Mouse (Mus musculus): ENCODE data around the gene Sipa1l1. TPM values are rescaled to one million over a fixed set of nuclear protein-coding genes. Genes with fewer than 3 reads are reported as not detected.

Sipa1l1 gene
- total RNA-seq, 2 experiments from 2014 or later: 140 to 146 TPM

DNA sequence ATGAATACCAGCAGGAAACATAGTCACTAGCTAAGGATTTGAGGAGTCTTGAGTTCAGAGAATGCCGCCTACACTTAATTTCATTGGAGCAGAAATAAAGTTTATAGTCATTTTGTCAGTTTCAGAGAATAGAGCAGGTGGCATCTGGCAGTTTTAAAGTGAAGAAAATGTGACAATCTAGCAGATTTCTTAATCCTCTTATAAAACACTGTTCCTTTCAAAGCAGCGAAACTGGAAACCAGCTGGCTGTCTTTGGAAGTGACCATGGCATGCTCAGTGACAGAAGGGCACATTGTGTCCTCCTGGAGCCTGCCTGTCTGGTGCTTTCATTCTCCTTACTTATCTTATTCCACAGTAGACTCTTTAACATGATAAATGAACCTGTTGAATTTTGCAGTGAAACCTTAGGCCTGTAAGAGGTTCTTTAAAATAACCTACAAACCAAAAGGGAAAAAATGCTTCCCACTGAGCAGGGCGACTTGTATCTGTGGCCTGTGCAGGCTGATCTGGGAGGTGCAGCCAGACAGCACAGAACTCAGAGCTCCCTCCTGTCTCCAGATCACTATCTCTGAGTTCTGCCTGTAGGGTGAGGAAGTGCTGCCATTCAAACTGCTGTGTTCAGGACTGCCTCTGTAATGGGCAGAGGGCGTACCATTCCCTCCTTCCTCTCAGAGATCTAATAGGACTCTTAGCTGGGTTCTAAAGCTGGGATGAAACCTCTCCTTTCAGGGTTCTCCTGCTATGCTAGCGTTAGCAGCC, 200.5 kb downstream of the Sipa1l1 start:
- no peak for DNase-seq (ENCODE audit: low spot score in 2 of 2)

DNA sequence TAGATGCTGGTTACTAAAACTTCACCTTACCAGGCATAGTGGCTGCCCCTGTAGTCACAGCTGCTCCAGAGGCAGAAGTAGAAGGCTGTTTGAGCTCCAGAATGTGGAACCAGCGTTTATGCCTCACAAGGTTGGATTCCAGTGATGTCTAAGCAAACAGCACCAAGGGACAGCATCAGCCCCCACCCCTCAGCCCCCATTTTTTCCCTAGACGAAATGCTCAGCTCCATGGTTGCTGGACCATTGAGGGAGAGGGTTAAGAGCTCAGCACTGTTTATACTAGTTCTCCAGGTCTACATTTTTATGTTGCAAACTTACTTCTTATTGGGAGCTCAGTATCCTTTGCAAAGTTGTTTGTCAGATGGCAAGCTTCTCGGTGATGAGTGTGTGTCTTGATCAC, 202.1 kb downstream of the Sipa1l1 start:
- no peak for DNase-seq (ENCODE audit: low spot score in 2 of 2)

DNA sequence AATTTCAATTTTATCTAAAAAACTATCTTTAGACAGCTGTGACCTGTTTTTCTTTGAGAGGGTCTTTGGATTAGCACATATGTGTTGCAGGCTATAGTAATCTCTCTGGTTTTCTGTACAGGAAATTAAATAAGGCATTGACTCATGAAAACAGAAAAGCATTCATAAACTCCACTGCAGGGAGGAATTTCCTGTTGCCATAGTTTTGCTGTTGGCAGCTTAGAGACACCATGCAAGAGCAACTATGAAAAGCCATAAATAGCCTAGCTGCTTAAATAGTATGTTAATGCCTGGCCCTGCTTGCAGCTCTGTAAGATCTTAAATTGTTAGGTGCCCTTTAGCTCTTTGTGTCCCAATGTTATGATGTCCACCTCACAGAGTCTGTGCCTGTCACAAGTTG, 204.9 kb downstream of the Sipa1l1 start:
- no peak for DNase-seq (ENCODE audit: low spot score in 2 of 2)

DNA sequence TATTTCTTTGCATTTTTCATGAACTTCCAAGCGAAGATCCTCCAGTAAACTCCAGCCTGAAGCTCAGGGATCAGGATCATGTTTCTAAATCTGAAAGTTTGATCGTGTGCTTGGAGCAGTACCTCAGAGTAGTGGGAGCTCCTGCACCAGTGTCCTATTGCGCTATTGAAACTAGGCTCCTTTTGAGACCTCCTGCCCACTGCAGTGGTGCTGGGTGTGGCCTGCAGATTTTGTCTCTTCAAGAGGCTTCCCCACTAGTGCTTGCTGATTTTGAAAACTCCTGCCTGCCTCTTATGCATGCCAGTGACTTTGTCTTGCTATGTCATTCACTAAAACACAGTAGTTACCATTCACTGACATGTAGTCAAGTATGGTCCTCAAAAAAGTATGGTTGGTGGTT, 213.8 kb downstream of the Sipa1l1 start:
- no peak for DNase-seq (ENCODE audit: low spot score in 2 of 2)

DNA sequence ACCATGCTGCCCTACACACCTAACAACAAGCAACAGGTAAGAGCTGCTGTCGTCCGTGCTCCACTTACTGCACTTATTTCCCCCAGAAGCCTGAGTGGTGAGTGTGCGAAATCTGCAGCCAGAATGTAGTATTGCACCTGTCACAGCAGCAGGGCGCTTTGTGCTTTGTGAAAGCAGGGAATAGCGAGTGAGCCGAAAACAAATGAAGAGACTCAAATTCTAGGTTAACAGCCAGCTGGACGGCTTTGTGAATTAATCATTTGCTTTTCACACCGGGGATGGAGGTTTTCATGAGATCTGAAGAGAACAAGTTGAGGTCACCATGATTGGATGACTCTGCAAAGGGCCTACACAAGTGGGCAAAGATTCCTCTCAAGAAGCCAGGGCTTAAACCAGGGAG, 215.6 kb downstream of the Sipa1l1 start:
- no peak for DNase-seq (ENCODE audit: low spot score in 2 of 2)

DNA sequence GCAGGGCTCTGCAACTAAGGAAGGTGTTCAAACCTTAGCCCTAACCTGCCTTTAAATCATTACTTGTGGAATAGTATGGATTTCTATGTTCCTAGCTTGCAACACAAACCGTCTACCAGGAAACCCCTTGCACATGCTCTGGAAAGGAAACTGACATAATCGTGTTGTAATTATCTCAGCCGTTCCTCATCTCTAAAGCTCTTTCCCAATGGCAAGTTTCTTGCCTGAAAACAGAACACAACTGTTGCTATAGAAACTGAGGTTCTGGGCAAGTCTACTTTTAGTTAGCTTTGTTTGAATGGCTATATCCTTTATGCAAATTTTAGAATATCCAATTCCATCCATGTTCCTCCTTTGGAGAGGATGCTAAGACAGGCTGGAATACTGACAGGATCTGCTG, 217.9 kb downstream of the Sipa1l1 start:
- no peak for DNase-seq (ENCODE audit: low spot score in 2 of 2)

DNA sequence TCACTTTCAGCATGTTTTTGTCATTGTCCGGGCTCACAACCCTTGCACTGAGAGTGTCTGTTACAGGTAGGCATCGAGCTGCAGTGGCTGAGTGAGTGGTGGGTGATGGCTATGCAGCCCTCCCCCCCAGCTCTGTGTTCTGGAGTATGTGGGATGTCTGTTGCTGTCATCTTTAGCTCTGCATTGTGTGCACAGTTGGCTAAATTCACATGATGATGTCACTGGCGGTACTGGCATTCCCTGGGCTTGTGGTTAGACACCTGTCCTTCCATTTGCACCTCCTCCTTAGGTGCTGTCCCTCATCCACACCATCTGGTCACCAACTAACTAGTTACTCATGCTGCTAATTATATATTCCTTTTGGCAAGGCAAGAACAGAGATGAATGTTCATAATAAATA, 218.5 kb downstream of the Sipa1l1 start:
- DNase-seq (ENCODE audit: low spot score in 2 of 2): peak in 1 of 2 experiments; percentile 52

DNA sequence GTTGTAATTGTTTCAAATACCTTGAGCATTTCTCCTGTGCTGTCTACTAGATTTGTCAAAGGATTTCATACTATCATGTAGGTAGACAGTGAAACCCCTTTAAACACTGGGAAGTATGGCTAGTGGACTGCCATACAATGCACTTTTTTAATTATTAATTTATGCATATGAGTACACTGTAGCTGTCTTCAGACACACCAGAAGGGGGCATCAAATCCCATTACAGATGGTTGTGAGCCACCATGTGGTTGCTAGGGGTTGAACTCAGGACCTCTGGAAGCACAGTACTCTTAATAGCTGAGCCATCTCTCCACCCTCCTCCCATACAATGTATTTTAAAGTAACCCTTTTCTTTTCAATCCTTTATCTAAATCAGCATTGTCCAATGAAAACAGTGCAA, 219.0 kb downstream of the Sipa1l1 start:
- no peak for DNase-seq (ENCODE audit: low spot score in 2 of 2)

DNA sequence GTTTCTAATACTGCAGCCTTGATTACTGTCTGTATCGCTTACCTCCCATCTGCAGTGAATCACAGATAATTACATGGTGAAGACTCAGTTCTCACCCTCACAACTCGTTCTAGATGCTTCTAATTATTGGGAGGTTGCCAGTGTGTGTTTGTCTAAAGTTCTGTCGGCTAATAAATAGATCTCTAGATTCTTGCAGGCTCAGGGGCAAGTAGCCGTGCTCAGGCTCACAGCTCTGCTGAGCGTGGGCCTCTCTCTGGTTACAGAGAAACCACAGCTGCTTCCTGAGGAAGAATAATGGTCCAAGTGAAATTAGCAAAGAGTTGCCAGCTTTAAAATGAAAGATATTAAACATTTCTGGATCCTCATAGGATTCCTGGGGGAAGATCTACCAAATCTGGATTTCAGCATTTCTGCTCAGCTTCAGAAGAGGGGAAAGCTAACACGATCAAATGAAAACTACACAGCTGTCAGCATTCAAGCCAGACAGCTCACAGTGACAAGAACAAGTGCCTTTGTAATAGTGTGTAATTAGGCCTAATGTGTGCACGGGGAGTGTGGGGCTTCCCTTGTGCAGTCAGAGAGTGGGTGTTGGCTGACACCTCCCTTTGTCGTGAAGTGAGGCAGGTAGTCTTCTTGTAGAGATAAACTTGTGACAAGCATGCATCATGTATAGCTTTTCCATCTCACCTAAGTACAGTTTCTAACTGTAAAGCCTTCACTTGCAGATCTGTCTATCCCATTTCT, 225.2 kb downstream of the Sipa1l1 start:
- DNase-seq (ENCODE audit: low spot score in 2 of 2): no peak

DNA sequence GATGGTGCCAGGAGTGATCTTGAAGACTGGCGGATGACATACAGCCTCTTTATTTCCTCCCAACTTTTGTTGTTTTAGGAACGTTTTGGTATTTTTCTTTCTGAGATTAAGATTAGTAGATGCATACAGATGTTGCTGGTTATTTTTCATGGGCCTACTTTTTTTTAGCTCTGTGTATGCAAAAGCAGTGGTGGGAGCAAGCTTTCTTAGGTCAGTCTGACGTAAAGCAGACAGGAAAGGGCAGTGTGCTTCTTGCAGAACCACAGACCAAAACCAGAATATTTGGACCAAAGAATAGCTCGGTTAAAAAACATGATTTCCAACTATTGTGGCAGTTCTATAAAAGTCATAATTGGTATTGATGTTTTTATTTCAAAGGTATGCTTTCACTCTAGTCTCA, 226.1 kb downstream of the Sipa1l1 start:
- DNase-seq (ENCODE audit: low spot score in 2 of 2): no peak

DNA sequence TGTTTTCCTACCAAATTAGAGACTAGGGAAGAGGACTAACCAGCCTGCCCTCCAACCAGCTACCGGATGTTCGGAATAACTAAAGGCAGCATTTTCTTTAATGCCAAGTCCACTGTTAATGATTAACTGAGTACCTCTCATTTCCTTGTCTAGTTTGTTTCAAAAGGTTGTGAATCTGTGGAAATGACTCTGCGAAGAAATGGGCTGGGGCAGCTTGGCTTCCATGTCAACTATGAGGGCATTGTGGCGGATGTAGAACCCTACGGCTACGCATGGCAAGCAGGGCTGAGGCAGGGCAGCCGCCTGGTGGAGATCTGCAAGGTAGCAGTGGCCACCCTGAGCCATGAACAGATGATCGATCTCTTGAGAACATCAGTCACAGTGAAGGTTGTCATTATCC, 228.1 kb downstream of the Sipa1l1 start:
- no peak for DNase-seq (ENCODE audit: low spot score in 2 of 2)

DNA sequence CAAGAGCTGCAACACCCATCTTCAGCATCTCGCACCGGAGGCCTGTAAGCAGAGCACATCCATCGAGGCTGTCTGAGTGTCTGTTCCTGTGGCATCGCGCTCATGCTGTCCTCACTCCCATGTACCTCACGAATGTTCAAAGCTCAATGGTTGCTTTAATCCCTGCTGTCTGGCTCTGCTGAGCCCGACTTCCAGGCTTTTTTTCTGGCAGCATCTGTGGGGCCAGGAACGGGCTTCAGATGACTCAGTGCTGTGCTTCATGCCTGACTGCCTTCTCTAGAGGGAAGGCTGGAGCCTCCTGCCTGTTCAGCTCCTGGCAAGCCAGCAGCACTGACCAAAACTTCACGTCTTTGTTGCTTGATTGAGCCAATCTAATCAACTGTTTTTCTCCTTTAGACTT, 228.6 kb downstream of the Sipa1l1 start:
- no peak for DNase-seq (ENCODE audit: low spot score in 2 of 2)

DNA sequence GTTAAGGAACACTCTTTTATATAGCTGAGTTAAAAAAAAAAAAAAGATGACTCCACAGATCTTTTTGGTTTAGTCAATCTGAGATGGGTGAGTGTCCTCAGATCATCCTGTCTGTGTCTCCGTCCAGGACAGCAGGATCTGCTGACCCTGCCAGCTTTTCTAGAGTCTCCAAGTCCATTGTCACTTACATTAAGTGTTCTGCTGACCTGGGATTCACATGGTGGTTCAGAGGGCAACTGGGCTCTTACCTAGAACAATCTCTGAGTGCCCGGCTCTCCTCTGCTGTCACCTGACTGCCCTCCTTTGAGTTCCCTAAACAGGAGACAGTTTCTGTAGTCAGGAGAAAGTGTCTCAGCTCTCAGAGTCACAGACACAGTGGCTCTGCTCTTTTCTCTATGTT, 229.8 kb downstream of the Sipa1l1 start:
- no peak for DNase-seq (ENCODE audit: low spot score in 2 of 2)

DNA sequence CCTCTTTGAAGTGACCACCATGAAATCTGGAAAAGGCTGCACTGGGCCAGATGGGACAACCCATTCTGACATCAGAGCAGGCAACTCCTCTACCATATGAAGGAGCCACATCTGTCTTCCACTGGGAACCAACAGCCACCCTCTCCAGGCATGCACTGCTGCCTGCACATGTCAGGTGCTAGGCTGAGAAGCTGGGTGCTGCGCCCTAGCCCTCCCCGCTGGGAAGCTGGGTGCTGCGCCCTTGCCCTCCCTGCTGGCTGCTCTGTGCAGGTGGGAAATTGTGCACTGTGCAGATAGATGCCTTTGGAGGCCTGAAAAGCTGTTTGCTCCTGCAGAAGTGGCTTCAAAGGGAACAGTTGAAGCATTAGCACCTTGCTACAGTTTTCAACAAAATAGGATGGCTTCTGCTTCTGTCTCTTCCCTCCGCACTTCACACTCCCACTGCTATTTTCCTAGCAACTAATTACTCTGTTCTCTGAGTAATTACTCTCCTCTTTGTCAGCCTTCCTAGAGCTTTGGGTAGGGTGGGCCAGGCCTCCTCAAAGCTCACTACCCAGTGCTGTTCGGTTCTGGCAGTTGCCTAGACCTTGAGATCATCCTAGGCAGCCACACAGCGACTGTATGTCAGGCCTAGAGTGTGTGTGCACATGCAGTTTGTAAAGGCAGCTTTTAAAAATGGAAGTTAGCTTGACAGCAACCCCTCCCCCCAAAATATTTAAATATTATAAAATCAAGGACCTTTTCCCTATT, 231.0 kb downstream of the Sipa1l1 start:
- DNase-seq (ENCODE audit: low spot score in 2 of 2): no peak

DNA sequence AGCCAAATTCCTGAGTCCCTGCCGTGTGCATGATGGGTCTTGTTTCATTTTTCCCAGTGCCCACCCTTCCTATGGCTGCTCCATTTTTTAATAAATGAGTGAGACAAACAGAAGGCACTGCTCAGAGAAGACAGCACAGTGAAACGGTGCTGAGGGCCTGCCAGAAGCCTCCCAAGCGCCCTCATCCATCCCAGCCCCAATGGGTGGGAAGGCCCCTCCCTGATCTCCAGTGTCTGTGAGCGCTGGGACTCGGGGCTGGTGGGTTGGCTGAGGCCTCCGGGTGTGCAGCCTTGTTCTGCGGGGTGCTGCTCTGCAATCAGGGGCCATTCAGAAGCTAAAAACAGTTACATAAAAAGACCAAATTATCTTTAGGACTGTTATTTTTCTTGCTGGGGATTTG, 231.7 kb downstream of the Sipa1l1 start:
- DNase-seq (ENCODE audit: low spot score in 2 of 2): no peak

DNA sequence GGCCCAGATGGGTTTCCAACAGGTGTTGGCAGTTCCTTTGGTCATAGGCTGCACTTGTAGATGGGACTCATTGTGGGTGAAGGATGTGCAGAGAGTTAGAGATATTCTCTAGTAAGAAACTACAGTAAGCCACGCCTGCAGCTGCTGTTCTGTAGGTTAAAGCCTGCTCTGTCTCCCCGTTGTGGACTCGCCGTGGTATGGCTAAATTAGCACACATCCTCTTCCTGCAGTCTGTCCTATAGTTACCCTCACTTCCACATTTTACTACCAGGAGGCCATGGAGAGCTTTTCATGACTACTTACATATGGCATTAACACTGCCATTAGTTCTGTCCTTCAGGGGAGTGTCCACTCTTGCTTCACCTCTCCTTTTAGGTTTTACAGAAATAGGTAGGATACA, 232.3 kb downstream of the Sipa1l1 start:
- no peak for DNase-seq (ENCODE audit: low spot score in 2 of 2)

DNA sequence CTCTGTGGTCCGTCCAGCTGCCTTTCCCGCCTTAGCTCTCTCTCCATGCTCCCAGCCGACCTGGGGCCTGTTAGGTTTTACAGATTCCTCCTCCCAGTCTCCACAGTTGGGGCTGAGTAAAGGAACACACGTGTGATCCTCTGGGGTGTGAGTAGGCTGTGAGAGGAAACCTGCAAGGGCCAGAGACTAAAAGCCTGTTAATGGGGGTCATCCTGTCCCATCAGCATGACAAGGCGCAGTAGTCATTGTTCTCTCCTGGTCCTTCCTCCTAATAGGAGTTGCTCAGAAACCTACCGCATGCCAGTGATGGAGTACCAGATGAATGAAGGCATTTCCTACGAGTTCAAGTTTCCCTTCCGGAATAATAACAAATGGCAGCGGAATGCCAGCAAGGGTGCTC, 233.5 kb downstream of the Sipa1l1 start:
- no peak for DNase-seq (ENCODE audit: low spot score in 2 of 2)

DNA sequence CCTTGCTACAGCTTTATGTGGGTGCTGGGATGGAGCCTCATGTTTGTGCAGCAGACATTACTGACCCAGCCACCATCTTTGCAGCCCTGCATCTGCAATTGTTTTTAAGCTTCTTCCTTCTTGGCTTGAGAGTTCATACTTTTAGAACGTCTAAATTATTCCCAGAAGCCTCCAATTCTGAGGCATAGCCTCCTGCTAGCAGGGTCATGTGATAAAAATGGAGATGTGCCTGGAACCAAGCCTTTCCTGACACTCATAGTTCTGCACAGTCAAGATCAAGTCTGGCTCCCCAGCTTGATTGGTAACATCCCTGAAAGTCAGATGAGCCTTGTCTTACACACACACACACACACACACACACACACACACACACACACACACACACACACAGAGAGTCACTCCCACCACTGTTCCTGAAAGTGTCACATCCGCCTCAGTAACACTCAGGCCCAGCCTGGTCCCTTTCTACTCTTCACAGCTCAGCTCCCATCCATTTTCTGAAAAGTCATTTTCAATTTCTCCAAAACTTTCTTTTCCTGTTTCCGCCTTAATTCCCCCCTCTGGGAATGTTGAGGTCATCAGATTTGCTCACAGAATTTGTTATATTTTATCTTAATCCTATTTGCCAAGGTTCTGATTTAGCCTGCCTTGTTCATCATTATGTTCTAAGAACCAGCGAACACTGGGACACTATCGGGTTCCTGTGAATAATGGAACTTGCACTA, 238.6 kb downstream of the Sipa1l1 start:
- no peak for DNase-seq (ENCODE audit: low spot score in 2 of 2)

DNA sequence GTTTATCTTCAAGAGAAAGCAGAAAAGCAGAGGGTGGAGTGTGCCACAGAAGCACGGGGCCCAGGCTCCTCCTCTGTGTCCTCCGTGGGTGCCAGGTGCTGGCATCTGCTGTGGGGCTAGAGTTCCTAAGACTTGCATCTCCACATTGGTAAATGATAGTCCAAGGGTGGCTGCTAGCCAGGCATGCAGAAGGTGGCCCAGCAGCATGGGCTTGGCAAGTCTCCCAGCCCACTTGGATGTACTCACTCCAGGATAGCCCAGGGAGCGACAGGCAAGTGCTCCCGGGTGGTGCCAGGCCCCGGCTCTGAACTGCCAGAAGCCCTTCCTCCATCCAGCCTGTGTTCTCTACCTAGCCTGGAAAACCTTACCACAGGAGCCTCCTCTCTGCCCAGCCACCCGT, 239.4 kb downstream of the Sipa1l1 start:
- DNase-seq (ENCODE audit: low spot score in 2 of 2): peak; percentile 54 to 68

DNA sequence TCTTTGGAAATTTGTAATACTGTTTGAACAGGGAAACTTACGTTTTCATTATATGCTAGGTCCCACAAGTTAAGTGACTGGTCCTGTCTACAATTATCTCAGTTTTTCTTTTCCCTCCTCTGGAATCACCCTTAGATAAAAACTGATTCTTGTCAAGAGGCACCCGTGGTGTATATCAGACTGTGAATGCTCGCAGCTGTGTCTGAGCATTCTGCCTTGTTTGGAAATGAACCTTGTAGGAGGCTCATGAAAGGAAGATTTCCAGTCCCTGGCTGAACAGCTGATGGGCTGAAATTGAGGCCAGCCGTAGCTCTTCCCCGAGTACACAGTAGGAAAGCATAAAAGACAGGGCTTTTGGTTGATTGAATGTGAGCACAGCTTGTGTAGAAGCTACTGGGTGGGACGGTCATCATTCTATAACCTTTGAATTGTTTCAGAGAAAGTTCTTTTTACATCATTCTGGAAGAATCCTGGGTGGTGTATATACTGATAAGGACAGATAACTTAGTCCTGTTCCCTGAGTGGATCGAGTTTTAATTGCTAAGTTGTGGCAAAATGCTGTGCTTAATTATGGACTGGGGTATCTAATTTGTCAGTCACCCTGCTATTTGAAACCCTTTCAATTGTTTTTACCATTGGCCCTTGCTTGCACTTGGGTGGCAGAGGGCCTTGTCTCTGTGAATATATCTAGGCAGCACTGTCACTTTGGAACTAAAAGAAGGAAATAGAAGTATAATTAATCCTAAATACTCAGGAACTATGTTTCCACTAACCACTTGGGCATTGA, 240.8 kb downstream of the Sipa1l1 start:
- no peak for DNase-seq (ENCODE audit: low spot score in 2 of 2)
